Mouse (Mus musculus): ENCODE results near the gene St8sia1. TPM values are rescaled to one million over a fixed set of nuclear protein-coding genes. Genes with fewer than 3 reads are reported as not detected.
A peak's percentile ranks its signal among the peaks of the same experiment; 100 is the strongest.

St8sia1 gene
- polyA plus RNA-seq, 1 experiment from 2014 or later = 2.9 TPM

- H3K4me2 ChIP-seq (replicated peaks) = no peak overlapping the region
- H3K9me3 ChIP-seq = no peaks in the 10 kb centered on the region
- no peak overlapping the region for H3K9ac ChIP-seq
- no peak overlapping the region for H3K4me3 ChIP-seq
- 83% methylated on average over 6 of the region's 6 CpGs for WGBS
- H3K27ac ChIP-seq = no peak overlapping the region
- no peak for ATAC-seq (ENCODE audit: insufficient number of reproducible peaks, insufficient read depth, low FRiP score, low TSS enrichment)
- peaks cover 3% of the 10 kb centered on the region; the same call in 1 of the 2 replicates for H3K4me1 ChIP-seq
- no peaks in the 10 kb centered on the region for H3K36me3 ChIP-seq
- H3K27me3 ChIP-seq = no peaks in the 10 kb centered on the region
These were observed 111.6 kb downstream of the St8sia1 start for GRCm38 (mm10) chr6:142852419-142853377.

GRCm38 (mm10) chr6:142850436-142850835, 113.8 kb downstream of the St8sia1 start:
- Histone ChIP-seq H3K4me3 (no peak overlapping the region), H3K4me1 (no peaks in the 10 kb centered on the region), H3K27me3 (no peaks in the 10 kb centered on the region), H3K36me3 (no peaks in the 10 kb centered on the region), H3K4me2 (replicated peaks) (no peak overlapping the region), H3K9ac (no peak overlapping the region), H3K9me3 (no peaks in the 10 kb centered on the region), H3K27ac (no peak overlapping the region)
- no peak for ATAC-seq (ENCODE audit: insufficient number of reproducible peaks, insufficient read depth, low FRiP score, low TSS enrichment)
- 81% methylated on average over 8 of the region's 8 CpGs for WGBS

GRCm38 (mm10) chr6:142849326-142849725, 114.9 kb downstream of the St8sia1 start:
- no peak overlapping the region for H3K9ac ChIP-seq
- H3K4me1 ChIP-seq = no peaks in the 10 kb centered on the region
- ATAC-seq (ENCODE audit: insufficient number of reproducible peaks, insufficient read depth, low FRiP score, low TSS enrichment) = no peak
- H3K9me3 ChIP-seq = no peaks in the 10 kb centered on the region
- no peaks in the 10 kb centered on the region for H3K27me3 ChIP-seq
- WGBS = 48% methylated on average over 5 of the region's 5 CpGs
- H3K4me2 ChIP-seq (replicated peaks) = no peak overlapping the region
- H3K4me3 ChIP-seq = no peak overlapping the region
- H3K27ac ChIP-seq = no peak overlapping the region
- no peaks in the 10 kb centered on the region for H3K36me3 ChIP-seq

GRCm38 (mm10) chr6:142847914-142848674, 116.2 kb downstream of the St8sia1 start:
- Histone ChIP-seq H3K4me2 (replicated peaks) (no peak overlapping the region), H3K9ac (no peak overlapping the region), H3K9me3 (no peaks in the 10 kb centered on the region), H3K4me3 (no peak overlapping the region), H3K27me3 (no peaks in the 10 kb centered on the region), H3K4me1 (no peaks in the 10 kb centered on the region), H3K36me3 (no peaks in the 10 kb centered on the region), H3K27ac (no peak overlapping the region)
- WGBS = 81% methylated on average over 8 of the region's 8 CpGs
- no peak for ATAC-seq (ENCODE audit: insufficient number of reproducible peaks, insufficient read depth, low FRiP score, low TSS enrichment)

- no peak overlapping the region for H3K4me3 ChIP-seq
- no peak overlapping the region for H3K4me2 ChIP-seq (replicated peaks)
- no peak for ATAC-seq (ENCODE audit: insufficient number of reproducible peaks, insufficient read depth, low FRiP score, low TSS enrichment)
- no peak overlapping the region for H3K27ac ChIP-seq
- WGBS = 84% methylated on average over 4 of the region's 4 CpGs
- H3K27me3 ChIP-seq = no peaks in the 10 kb centered on the region
- no peaks in the 10 kb centered on the region for H3K9me3 ChIP-seq
- H3K36me3 ChIP-seq = no peaks in the 10 kb centered on the region
- H3K9ac ChIP-seq = no peak overlapping the region
- H3K4me1 ChIP-seq = no peaks in the 10 kb centered on the region
These were observed 117.4 kb downstream of the St8sia1 start for GRCm38 (mm10) chr6:142846855-142847254.

GRCm38 (mm10) chr6:142845066-142845465, 119.2 kb downstream of the St8sia1 start:
- Histone ChIP-seq H3K27ac (no peak overlapping the region), H3K4me1 (no peaks in the 10 kb centered on the region), H3K9ac (no peak overlapping the region), H3K9me3 (no peaks in the 10 kb centered on the region), H3K36me3 (no peaks in the 10 kb centered on the region), H3K4me2 (replicated peaks) (no peak overlapping the region), H3K27me3 (no peaks in the 10 kb centered on the region), H3K4me3 (no peak overlapping the region)
- 81% methylated on average over 4 of the region's 4 CpGs for WGBS
- ATAC-seq (ENCODE audit: insufficient number of reproducible peaks, insufficient read depth, low FRiP score, low TSS enrichment) = no peak

GRCm38 (mm10) chr6:142844061-142844460, 120.2 kb downstream of the St8sia1 start:
- no peak for ATAC-seq (ENCODE audit: insufficient number of reproducible peaks, insufficient read depth, low FRiP score, low TSS enrichment)
- Histone ChIP-seq H3K9ac (no peak overlapping the region), H3K27me3 (no peaks in the 10 kb centered on the region), H3K27ac (no peak overlapping the region), H3K36me3 (no peaks in the 10 kb centered on the region), H3K4me1 (no peaks in the 10 kb centered on the region), H3K9me3 (no peaks in the 10 kb centered on the region), H3K4me2 (replicated peaks) (no peak overlapping the region), H3K4me3 (no peak overlapping the region)
- WGBS = 86% methylated on average over 4 of the region's 4 CpGs

GRCm38 (mm10) chr6:142838501-142838900, 125.8 kb downstream of the St8sia1 start:
- Histone ChIP-seq H3K9ac (no peak overlapping the region), H3K27me3 (no peaks in the 10 kb centered on the region), H3K4me2 (replicated peaks) (no peak overlapping the region), H3K27ac (no peak overlapping the region), H3K4me3 (no peak overlapping the region), H3K36me3 (no peaks in the 10 kb centered on the region), H3K4me1 (no peaks in the 10 kb centered on the region), H3K9me3 (no peaks in the 10 kb centered on the region)
- ATAC-seq (ENCODE audit: insufficient number of reproducible peaks, insufficient read depth, low FRiP score, low TSS enrichment) = no peak
- 87% methylated on average over 1 of the region's 1 CpGs for WGBS

- Histone ChIP-seq H3K36me3 (no peaks in the 10 kb centered on the region), H3K27me3 (no peaks in the 10 kb centered on the region), H3K9ac (no peak overlapping the region), H3K4me2 (replicated peaks) (no peak overlapping the region), H3K4me3 (no peak overlapping the region), H3K4me1 (no peaks in the 10 kb centered on the region), H3K9me3 (no peaks in the 10 kb centered on the region), H3K27ac (no peak overlapping the region)
- WGBS = 75% methylated on average over 9 of the region's 9 CpGs
- no peak for ATAC-seq (ENCODE audit: insufficient number of reproducible peaks, insufficient read depth, low FRiP score, low TSS enrichment)
These were observed 126.9 kb downstream of the St8sia1 start for GRCm38 (mm10) chr6:142837326-142837725.

- no peak for ATAC-seq (ENCODE audit: insufficient number of reproducible peaks, insufficient read depth, low FRiP score, low TSS enrichment)
- Histone ChIP-seq H3K9me3 (no peaks in the 10 kb centered on the region), H3K9ac (no peak overlapping the region), H3K4me1 (no peaks in the 10 kb centered on the region), H3K36me3 (no peaks in the 10 kb centered on the region), H3K27ac (no peak overlapping the region), H3K4me2 (replicated peaks) (peak overlapping the region; percentile 22; the same call in 1 of the 2 replicates), H3K27me3 (no peaks in the 10 kb centered on the region), H3K4me3 (no peak overlapping the region)
- WGBS = 54% methylated on average over 18 of the region's 18 CpGs
These were observed 128.5 kb downstream of the St8sia1 start for GRCm38 (mm10) chr6:142835726-142836125.

- WGBS = 76% methylated on average over 4 of the region's 4 CpGs
- Histone ChIP-seq H3K4me1 (no peaks in the 10 kb centered on the region), H3K27me3 (no peaks in the 10 kb centered on the region), H3K4me3 (no peak overlapping the region), H3K9ac (no peak overlapping the region), H3K9me3 (no peaks in the 10 kb centered on the region), H3K27ac (no peak overlapping the region), H3K4me2 (replicated peaks) (no peak overlapping the region), H3K36me3 (no peaks in the 10 kb centered on the region)
- no peak for ATAC-seq (ENCODE audit: insufficient number of reproducible peaks, insufficient read depth, low FRiP score, low TSS enrichment)
These were observed 129.3 kb downstream of the St8sia1 start for GRCm38 (mm10) chr6:142834911-142835310.

- H3K4me1 ChIP-seq = no peaks in the 10 kb centered on the region
- no peak overlapping the region for H3K4me2 ChIP-seq (replicated peaks)
- H3K4me3 ChIP-seq = no peak overlapping the region
- no peaks in the 10 kb centered on the region for H3K27me3 ChIP-seq
- no peaks in the 10 kb centered on the region for H3K36me3 ChIP-seq
- ATAC-seq (ENCODE audit: insufficient number of reproducible peaks, insufficient read depth, low FRiP score, low TSS enrichment) = no peak
- H3K9ac ChIP-seq = no peak overlapping the region
- H3K9me3 ChIP-seq = no peaks in the 10 kb centered on the region
- WGBS = 80% methylated on average over 3 of the region's 3 CpGs
- no peak overlapping the region for H3K27ac ChIP-seq
These were observed 132.5 kb downstream of the St8sia1 start for GRCm38 (mm10) chr6:142831706-142832105.
